Mouse (Mus musculus): ENCODE data around the gene Asl.

DNA sequence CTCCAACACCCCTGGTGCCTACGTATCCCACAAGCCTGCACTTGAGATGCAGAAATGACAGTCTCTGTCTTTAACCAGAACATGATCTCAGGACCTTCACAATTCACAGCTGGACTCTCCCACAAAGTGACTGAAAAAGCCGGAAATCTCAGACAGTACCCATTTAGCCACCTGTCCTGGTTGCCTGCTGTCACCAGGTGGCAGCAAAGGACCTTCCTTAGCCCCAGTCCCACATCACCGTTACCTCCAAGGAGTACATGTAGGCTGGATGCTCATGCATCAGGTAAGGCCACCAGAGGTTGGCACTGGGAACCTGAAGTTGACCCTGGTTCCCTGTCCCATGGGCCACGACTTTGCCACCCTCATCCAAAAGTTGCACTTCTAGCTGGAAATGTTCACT, 29.9 kb downstream of the Asl start:
- no peak for TF ChIP-seq POLR2A (IDR thresholded peaks at IDR 0.05; ENCODE audit: control insufficient read depth in 1 of 2, insufficient read depth in 1 of 2, low read depth in 1 of 2, low read length in 2 of 2, poor library complexity in 1 of 2)
- peak; percentile 73 to 80 (median 77) for TF ChIP-seq CTCF (IDR thresholded peaks at IDR 0.05 in 2 of 3, conservative IDR thresholded peaks at IDR 0.05 in 1 of 3; ENCODE audit: control insufficient read depth in 1 of 3, insufficient read depth in 1 of 3, low read depth in 2 of 3, low read length in 3 of 3, poor library complexity in 1 of 3, severe bottlenecking in 1 of 3)
- TF ChIP-seq NRF1 (IDR thresholded peaks at IDR 0.05; ENCODE audit: insufficient read depth, low read depth, low read length, poor library complexity, severe bottlenecking), result no peak
- TF ChIP-seq GATA1 (IDR thresholded peaks at IDR 0.05; ENCODE audit: low read depth, low read length), result no peak
- no peak for TF ChIP-seq SIN3A (IDR thresholded peaks at IDR 0.05; ENCODE audit: low read length)
- no peak for TF ChIP-seq USF2 (IDR thresholded peaks at IDR 0.05; ENCODE audit: borderline replicate concordance in 1 of 2, insufficient read depth in 1 of 2, low read depth in 1 of 2, low read length in 2 of 2)
- TF ChIP-seq MAZ (IDR thresholded peaks at IDR 0.05; ENCODE audit: low read depth, low read length), result no peak
- no peak for TF ChIP-seq TBP (IDR thresholded peaks at IDR 0.05; ENCODE audit: low read depth, low read length)
- no peak for TF ChIP-seq MAFK (IDR thresholded peaks at IDR 0.05; ENCODE audit: borderline replicate concordance, low read depth, low read length)
- TF ChIP-seq KAT2A (conservative IDR thresholded peaks at IDR 0.05; ENCODE audit: low read depth, low read length), result no peak
- TF ChIP-seq ELF1 (IDR thresholded peaks at IDR 0.05; ENCODE audit: low read depth, low read length), result no peak
